Mouse (Mus musculus): ENCODE results near the gene Cnnm3.

Gene Cnnm3

GRCm38 (mm10) chr1:36575347-36575746 is 63.7 kb downstream of the Cnnm3 start:
- no peak for DNase-seq (ENCODE audit: low spot score in 2 of 2)

GRCm38 (mm10) chr1:36576991-36577675 is 65.5 kb downstream of the Cnnm3 start:
- DNase-seq (ENCODE audit: low spot score in 2 of 2), result no peak

Data from urinary bladder, postnatal 36 days (tissue).